Mouse (Mus musculus) cerebellum, adult 2 months (tissue): ENCODE results near the gene Yipf2.

Experiments used
- CTCF ChIP-seq: fragments of 200-500 bp; IDR thresholded peaks from 2 replicates; pipeline ENCODE4 v1.5.1; 2011; ENCODE audit warnings: low read depth, mild to moderate bottlenecking, control low read depth, low read length, moderate library complexity, borderline replicate concordance; ENCODE audit not compliant: insufficient read depth
- POLR2A ChIP-seq: fragments of 200-500 bp; IDR thresholded peaks from 2 replicates; pipeline ENCODE4 v1.6.1; 2011; ENCODE audit warnings: low read length, control low read depth, borderline replicate concordance; ENCODE audit not compliant: insufficient read depth

- no peak for TF ChIP-seq POLR2A
- no peak for TF ChIP-seq CTCF
Measured at GRCm38 (mm10) chr9:21559151-21559550, 33.5 kb downstream of the Yipf2 start.
